In the genomic region with DNA sequence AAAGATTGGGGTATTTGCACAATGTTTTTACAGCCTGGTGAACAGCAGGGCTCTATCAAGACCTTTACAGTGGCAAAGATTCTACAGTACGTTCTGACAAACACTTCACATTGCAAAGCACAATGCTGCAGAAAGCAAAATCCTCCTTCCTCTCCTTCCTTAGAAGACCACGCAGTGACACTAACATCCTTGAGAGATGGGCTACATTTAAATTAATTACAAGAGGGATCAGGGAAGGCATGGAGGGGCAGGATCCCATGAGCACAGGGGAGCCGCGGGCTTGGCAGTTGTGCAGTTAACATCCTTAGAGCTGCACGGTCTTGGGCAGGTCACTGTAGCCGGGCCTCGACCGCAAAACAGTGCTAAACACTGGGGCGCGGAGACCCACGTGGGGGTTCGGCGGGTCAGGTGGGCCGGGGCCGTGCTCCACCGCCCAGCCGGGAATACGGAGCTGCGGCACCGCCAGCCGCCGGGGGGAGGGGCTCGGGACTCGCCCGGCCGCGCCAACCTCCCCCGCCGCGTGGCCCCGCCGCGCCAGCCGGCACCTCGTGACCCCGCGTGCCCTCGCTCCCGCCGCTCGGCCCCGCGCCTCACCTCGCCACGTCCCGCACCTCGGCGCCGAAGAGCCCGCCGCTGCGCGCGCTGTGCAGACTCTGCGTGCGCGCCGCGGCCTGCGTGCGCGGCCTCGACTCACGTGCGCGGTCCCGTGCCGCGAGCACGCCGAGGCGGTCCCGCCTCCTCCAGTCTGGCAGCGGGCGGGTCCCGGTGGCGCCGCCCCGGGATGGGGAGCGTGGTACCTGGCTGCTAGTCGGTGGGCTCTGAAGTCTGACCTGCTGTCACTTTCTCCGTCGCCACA, we compare ENCODE assay signal across 8 mouse cellular contexts. TPM values are rescaled to one million over a fixed set of nuclear protein-coding genes. Genes with fewer than 3 reads are reported as not detected.
A peak's percentile ranks its signal among the peaks of the same experiment; 100 is the strongest.
DNase-seq lines count a peak whose midpoint lies in the region; ATAC-seq lines count a peak whose summit lies in the region.

A gene (minus strand): TSS at position 658 of the 856 bp plus-strand sequence.
A gene (plus strand): TSS at position 730 of the 856 bp plus-strand sequence.

- H3K9me3 ChIP-seq in midbrain, embryonic 10.5 days (replicated peaks) = no peaks in the 10 kb centered on the region

- WGBS in midbrain, embryonic 10.5 days = under 1% methylated on average over 82 of the region's 83 CpGs

- peak; percentile 78 for ATAC-seq in inflammation-experienced regulatory T-cells, adult 6 months

- no peaks in the 10 kb centered on the region for H3K27me3 ChIP-seq in midbrain, embryonic 10.5 days (ENCODE audit: low read depth, poor library complexity, severe bottlenecking)

- H3K4me3 ChIP-seq in midbrain, embryonic 10.5 days = peak within 1 kb of the TSS; percentile 87

- H3K27ac ChIP-seq in midbrain, embryonic 10.5 days (replicated peaks) = peak within 1 kb of the TSS; percentile 95

- intact Hi-C loops in left cerebral cortex, postnatal 36 days (cut with DNase I) = loop anchor here (1.0 kb wide), 1 partner anchor 61 kb away; no protein-coding TSS in a partner anchor

- peaks cover 35% of the 10 kb centered on the region for H3K36me3 ChIP-seq in midbrain, embryonic 10.5 days

- H3K4me1 ChIP-seq in midbrain, embryonic 10.5 days = peaks cover 17% of the 10 kb centered on the region

- peak; percentile 82 to 84 for DNase-seq in adrenal gland, adult 18-20 months (ENCODE audit: low spot score in 2 of 2)
- peak; percentile 88 for DNase-seq in embryo, embryonic 10 days (ENCODE audit: low spot score)
- DNase-seq in gastrocnemius, postnatal 10 days = peak; percentile 83
- peak; percentile 82 to 88 for DNase-seq in left cerebral cortex, postnatal 36 days (ENCODE audit: low spot score in 2 of 2)
- DNase-seq in midbrain, embryonic 10.5 days (ENCODE audit: low spot score) = peak; percentile 85
- peak; percentile 55 to 69 for DNase-seq in right cerebral cortex, postnatal 36 days (ENCODE audit: low spot score in 2 of 2)
- DNase-seq in urinary bladder, postnatal 4 days (ENCODE audit: low spot score in 2 of 2) = peak; percentile 74 to 76

RNA-seq across cellular contexts. Expression of the first gene that starts in this region (rescaled TPM):
- 10 to 100 TPM; 12.5 to 12.6 TPM for total RNA-seq in adrenal gland, adult 18-20 months (2021)
- total RNA-seq in gastrocnemius, postnatal 10 days (2021) = 10 to 100 TPM; 14.2 TPM
- polyA plus RNA-seq in inflammation-experienced regulatory T-cells, adult 6 months (2017; shearing (Covaris generic)) = 10 to 100 TPM; 10.2 to 14.2 (median 13.7) TPM
- total RNA-seq in left cerebral cortex, postnatal 36 days (2021) = 10 to 100 TPM; 35.2 to 40.4 TPM
- 36.4 and 37.8 TPM in 2 replicates for polyA plus RNA-seq in midbrain, embryonic 10.5 days (2016; fragmentation: Nextera tagmentation; extraction: Ambion mirVana)

RNA-seq across cellular contexts. Expression of the second gene that starts in this region (rescaled TPM):
- total RNA-seq in adrenal gland, adult 18-20 months (2021) = 100 to 1,000 TPM; 488 to 991 TPM
- total RNA-seq in gastrocnemius, postnatal 10 days (2021) = 10 to 100 TPM; 15.7 to 16.4 TPM
- 1 to 10 TPM; 3.5 to 4.9 (median 4.8) TPM for polyA plus RNA-seq in inflammation-experienced regulatory T-cells, adult 6 months (2017; shearing (Covaris generic))
- total RNA-seq in left cerebral cortex, postnatal 36 days (2021) = 10 to 100 TPM; 84.5 to 85.3 TPM
- 18.9 and 25.9 TPM in 2 replicates for polyA plus RNA-seq in midbrain, embryonic 10.5 days (2016; fragmentation: Nextera tagmentation; extraction: Ambion mirVana)

Comparison
In these comparisons a context has a peak if more than half of its experiments do, and no peak if none do; other contexts are left out.
1. Peak in every context shown above with its lines: DNase-seq, ATAC-seq, H3K4me3 ChIP-seq and H3K27ac ChIP-seq.
2. RNA of the second gene that starts in this region (total RNA-seq): 488 to 991 TPM in adrenal gland, adult 18-20 months; 84.5 to 85.3 TPM in left cerebral cortex, postnatal 36 days and 15.7 to 16.4 TPM in gastrocnemius, postnatal 10 days; every median in the first group is over 4 times any median in the second.